Mouse (Mus musculus): Measurements from ENCODE around the gene Slc30a9. TPM values are rescaled to one million over a fixed set of nuclear protein-coding genes. Genes with fewer than 3 reads are reported as not detected.

The Slc30a9 gene
- total RNA-seq, 2 experiments from 2014 or later, result 194 TPM

DNA sequence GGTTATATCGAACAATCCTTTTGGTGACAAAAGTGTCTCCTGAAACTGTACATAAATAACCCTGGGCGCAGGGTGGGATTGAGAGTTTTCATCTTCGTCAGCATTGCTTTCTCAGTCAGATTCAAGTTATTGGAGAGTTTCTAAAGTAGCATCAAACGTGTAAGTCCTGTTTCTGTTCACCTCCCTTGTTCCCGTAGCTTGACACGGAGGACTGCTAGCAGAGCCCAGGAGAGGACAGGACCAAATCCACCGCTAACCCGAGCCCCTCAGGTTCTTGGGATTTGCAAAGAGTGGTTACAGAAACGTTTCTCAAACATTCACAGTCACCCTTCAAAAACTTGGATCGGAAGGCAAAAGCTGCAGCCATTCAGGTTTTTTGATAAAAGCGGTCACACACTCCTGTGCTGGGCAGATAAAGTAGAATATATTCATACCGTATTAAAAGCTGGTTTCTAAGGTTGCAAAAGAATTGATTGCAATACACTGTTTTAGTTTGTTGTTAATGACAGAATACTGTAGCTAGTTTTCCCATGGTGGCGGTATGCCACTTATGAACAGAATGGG is 986 bp downstream of the Slc30a9 start:
- no peak for DNase-seq (ENCODE audit: low spot score in 2 of 2)
- intact Hi-C loops (cut with DNase I), result no loop called here

DNA sequence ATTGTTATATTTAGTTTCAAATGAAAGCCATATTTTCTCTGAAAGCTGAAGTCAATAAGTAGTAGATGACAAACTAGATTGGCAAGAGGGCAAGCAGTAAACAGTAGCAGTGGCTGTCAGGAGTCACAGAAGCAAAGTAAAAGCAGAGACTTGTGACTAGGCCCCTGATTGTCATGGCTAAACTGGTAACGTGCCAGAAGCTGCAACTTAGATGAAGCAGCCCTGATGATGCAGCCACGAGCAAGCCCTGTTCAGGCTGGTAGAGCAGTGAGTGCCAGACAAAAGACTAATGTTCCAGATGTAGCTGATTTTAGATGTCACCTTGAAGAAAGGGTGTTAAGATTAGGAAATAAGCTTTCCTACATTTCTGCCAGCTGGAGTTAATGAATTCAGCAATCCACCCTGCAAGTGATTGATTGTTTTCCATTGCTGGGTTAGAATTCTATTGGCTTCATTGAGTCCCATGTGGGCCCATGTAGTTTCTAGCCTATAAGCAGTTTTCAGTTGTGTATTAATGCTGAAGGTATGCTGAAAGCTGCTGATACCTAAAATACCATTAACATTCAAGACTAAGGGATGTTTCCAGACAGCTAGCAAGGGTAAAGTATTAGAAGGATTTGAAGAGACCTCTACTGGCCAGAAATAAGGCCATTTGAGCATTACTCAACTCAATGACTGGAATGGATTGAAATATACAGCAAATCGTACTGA is 5.2 kb downstream of the Slc30a9 start:
- intact Hi-C loops (cut with DNase I), result no loop called here
- no peak for DNase-seq (ENCODE audit: low spot score in 2 of 2)

DNA sequence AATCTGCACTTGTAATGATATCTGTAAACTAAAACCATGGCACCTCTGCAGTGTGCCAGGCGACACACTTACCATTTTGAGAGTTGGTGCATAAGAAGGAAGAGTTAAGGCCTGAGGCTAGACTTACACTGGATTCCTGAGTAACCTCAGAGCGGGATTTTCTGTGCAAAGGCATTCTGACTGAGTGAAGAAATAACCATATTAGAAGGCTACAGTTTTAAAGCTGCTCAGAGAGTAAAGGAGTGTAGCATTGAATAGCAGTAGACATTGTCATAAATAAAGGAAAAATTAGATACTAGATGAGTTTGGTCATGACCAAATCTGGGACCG is 5.7 kb downstream of the Slc30a9 start:
- DNase-seq (ENCODE audit: low spot score in 2 of 2), result no peak
- intact Hi-C loops (cut with DNase I), result no loop called here

DNA sequence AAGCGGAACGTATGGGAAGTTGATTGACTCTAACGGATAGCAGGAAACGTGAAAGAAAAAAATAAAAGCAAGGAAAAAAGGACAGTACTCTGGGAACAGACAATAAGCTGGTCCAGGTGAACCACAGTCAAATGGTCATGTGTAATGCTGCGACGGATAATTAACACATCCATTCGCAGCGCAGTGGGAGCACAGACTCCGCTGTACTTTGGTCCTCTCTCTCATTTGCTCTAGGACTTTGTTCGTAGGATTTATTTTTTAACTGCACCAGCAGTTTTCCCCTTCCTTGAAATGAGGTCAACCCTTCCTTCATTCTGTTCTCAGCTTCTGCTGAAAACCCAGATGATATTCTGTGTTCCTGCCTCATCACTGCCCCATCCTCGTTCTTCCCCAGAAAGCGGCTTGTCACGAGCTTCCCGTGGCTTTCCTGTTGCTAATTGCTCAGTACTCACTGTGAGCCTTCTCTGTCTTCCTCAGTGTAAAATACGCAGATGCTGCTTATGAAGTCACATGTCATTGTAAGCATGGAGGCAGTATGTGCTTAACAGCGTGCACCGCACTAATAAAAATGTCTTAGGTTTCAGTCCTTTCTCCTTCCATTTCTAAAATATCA is 15.0 kb downstream of the Slc30a9 start:
- DNase-seq (ENCODE audit: low spot score in 2 of 2), result no peak
- intact Hi-C loops (cut with DNase I), result no loop called here

DNA sequence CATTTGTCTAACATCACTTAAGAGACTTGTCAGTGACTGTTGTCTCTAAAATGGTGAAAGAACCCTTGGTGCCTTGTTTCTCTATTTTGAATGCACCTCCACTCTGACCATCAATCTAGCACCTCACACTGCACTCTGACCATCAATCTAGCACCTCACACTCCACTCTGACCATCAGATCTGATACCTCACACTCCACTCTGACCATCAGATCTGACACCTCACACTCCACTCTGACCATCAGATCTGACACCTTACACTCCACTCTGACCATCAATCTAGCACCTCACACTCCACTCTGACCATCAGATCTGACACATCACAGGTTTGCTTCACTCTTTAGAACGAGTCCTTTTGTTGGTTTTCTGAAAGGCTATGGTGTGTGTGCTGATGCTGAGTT is 17.3 kb downstream of the Slc30a9 start:
- DNase-seq (ENCODE audit: low spot score in 2 of 2), result no peak
- intact Hi-C loops (cut with DNase I), result no loop called here

DNA sequence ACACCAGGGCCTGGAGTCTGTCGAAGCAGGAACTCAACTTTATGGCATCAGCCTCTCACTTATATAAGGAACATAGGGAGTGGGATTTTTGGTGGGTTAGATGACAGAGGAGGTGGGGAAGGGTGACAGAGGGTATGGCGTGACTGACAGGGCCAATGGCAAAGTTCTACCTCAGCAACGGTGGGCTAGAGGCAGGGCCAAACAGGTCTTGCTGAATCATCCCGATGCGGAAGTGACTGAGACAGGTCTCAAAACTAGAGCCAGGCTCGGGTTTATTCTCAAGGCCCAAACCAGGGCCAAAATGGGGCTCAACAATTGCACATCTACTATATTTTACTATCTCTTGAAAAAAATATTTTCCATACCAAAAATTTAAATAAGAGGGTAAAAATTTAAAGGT is 34.1 kb downstream of the Slc30a9 start:
- intact Hi-C loops (cut with DNase I), result no loop called here
- DNase-seq (ENCODE audit: low spot score in 2 of 2), result no peak

DNA sequence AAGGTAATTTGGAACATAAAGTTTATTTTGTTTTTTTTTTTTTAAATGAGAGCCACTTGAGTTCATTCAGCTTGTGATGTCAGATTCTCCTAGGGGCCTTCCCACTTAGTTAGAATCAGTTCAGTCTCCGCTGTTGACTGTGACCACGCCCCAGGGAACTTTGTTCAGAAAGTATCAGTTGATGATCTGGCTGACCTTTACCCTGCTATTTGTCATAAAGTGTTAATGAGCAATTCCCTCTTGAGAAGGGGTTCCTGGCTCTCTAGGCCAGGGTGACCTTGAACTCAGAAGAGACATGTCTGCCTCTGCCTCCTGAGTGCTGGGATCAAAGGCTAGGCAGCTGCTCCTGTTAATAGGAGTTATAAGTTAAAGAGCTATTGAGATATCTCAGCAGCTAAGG is 40.3 kb downstream of the Slc30a9 start:
- no peak for DNase-seq (ENCODE audit: low spot score in 2 of 2)
- intact Hi-C loops (cut with DNase I), result no loop called here

DNA sequence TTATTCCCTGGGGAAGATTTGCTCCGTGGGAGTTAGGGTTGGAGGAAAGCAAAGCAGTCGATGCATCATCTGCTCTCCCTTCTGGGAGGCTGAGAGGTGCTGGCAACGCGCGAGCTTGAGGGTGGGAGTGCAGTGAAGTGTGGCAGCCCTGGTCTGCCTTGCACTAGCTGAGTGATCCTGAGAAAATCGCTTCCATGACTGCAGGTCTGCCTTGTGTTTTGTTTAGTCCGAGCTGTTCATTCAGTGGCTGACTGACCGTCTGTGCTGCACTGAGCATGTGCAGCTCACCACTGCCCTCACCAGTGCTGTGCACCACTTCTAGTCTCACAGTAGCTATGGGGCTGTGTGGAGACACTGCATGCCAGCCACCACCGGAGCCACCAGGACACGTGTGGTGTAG is 42.2 kb downstream of the Slc30a9 start:
- intact Hi-C loops (cut with DNase I), result no loop called here
- DNase-seq (ENCODE audit: low spot score in 2 of 2), result peak; percentile 49 to 83

DNA sequence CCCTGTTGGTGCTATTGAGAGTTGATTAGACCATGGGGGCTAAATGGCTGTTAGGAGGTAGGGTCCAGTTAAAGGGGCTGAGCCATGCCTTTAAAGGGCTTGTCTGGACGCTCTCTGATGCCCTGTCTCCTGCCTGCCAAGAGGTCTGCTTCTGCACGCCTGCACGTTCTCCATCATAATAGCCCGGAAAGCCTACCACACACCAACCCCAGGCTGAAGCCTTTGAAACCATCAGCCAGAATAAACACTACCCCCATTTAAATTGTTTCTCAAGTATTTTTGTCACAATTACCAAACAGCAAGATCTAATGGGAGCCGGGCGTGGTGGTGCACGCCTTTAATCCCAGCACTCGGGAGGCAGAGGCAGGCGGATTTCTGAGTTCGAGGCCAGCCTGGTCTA is 55.6 kb downstream of the Slc30a9 start:
- intact Hi-C loops (cut with DNase I), result no loop called here
- DNase-seq (ENCODE audit: low spot score in 2 of 2), result no peak

DNA sequence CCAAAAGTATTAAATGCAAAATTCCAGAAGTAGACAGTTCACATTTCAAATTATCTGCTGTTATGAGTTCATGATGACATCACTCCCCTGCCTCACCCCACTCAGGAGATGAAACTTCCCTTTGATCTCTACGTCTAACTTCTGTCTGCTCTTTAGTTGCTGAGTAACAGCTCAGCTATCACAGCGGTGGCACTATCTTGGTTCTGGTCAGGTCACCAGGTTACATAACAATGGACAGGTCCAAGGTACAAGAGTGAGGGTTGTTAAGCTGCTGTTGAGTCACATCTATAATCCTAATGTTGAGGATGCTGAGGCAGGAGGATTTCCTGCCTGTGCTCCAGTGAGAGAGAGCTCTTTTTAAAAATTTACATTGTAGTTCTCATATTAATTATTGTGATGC is 56.2 kb downstream of the Slc30a9 start:
- intact Hi-C loops (cut with DNase I), result no loop called here
- DNase-seq (ENCODE audit: low spot score in 2 of 2), result no peak

DNA sequence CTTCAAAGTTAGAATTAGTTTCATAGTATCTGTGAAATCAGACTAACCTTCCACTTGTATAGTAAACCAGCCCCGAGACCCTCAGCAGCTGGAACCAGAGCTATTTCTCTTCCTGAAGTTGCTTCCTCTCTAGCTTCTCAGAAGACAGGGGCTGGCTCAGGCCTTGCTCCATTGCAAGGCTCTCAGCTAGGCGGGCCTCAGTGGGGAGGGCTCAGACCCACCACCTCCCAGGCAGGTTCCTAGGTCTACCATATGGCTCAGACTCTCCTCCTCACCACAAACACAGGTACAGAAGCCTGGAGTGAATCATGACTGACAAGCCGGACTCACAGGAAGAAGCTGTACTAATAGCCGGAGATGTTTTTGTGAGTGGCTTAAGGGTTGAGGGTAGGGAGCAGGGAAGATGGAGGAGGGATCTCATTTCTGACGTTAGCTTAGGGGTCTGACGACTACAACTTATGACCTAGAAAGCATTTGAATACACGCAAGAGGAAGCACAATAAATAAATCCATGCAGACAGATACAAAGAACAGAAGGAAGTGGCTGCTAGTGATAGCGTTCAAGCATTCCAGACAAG is 70.4 kb downstream of the Slc30a9 start:
- intact Hi-C loops (cut with DNase I), result no loop called here
- DNase-seq (ENCODE audit: low spot score in 2 of 2), result no peak

DNA sequence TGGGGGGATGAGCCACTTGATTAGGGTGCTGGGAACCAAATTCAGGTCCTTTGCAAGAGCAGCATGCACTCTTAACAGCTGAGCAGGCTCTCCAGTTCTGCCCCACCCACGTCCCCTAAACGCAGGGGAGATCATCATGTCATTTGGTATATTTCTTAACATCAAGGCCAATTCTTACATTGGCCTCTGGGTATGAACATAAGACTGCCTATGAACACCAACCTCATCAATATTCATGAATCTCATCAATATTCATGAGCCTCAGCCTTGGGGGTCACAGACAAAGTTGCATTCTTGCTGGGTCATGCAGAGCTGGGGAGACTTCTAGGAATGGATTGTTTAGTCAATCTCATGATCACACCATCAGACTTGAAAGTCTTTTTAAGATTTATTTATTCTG is 74.9 kb downstream of the Slc30a9 start:
- intact Hi-C loops (cut with DNase I), result no loop called here
- no peak for DNase-seq (ENCODE audit: low spot score in 2 of 2)

DNA sequence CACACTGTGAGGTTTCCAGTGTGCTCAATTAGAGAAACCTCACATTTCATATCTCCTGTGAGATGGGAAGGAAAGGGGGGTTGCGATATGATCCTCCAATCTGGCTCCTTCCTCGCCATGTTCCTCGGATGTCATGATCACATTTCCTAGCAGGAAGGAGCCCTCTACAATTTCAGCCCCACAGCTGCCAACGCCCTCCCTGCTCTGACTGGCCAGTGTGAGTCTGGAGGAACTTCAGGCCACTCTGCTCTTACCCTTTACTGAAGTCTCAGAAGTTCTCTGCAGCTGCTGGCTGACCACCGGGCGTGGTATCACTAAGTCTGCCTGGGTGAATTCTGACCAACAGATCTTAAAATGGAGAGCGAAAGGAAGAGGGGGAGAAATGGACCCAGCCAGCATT is 75.8 kb downstream of the Slc30a9 start:
- intact Hi-C loops (cut with DNase I), result no loop called here
- DNase-seq (ENCODE audit: low spot score in 2 of 2), result no peak

DNA sequence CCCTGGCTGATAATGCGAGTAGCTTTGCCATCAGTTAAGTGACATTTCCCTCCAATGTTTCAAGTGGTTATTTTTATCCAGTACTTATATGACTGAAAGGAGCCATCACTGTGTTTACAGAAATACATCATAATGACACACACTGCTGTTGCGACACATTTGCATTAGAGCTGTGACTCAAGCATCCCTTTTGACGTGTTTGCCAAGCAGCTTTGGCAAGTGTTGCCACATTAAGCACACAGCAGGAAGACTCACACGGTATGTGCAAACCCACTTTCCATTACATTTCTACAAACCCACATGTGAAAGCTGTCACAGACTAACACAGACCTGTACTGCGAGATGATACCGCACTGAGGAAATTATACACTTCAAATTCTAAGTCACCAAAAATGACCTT is 87.2 kb downstream of the Slc30a9 start:
- peak in 1 of 2 experiments; percentile 46 for DNase-seq (ENCODE audit: low spot score in 2 of 2)
- intact Hi-C loops (cut with DNase I), result no loop called here

DNA sequence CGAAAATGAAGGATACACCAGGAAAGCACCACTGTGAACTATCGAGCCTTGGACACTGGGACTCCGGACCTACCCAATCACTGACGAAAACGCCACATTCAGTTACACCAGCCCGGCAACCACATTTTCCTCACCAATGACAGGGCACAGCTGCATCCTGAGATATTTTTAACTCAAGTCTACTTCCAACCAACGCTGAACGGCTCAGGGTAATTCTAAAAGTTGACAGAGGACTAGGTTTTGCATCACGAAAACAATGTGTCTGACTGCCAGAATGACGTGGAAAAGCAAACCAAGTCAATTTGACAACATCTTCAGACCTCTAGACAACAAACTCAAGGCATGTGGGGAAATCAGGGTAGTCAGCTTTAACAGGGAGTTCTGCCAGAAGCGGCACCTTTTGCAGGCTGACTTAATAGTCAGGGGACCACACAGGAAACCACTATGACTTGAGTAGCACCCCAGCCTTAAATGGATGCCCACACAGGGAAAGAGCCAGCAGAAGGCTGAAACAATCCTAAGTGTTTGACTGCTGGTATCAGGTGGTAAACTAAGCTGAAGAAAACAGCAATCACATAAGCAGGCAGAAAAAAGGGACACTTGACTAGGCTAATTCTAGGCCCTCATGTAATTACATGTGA is 88.6 kb downstream of the Slc30a9 start:
- DNase-seq (ENCODE audit: low spot score in 2 of 2), result peak in 1 of 2 experiments; percentile 24
- intact Hi-C loops (cut with DNase I), result no loop called here

DNA sequence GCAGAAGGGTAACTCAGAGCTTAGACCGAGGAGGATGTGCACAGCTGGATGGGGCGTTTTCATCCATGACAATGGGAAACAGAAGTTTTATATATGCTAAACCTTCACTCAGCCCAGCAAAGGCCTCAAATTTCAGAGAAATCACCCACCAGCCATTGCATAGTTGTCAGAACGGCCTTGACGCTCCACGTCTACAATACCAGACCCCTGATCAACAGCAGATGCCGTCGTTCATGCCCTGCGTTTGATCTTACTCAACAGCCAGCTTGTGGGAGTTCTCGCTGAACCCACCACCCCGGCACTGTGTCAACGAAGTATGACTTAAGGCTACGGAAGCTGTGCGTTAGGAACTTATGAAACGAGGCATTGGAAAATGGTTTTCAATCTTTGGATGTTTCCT is 90.4 kb downstream of the Slc30a9 start:
- DNase-seq (ENCODE audit: low spot score in 2 of 2), result no peak
- intact Hi-C loops (cut with DNase I), result no loop called here

DNA sequence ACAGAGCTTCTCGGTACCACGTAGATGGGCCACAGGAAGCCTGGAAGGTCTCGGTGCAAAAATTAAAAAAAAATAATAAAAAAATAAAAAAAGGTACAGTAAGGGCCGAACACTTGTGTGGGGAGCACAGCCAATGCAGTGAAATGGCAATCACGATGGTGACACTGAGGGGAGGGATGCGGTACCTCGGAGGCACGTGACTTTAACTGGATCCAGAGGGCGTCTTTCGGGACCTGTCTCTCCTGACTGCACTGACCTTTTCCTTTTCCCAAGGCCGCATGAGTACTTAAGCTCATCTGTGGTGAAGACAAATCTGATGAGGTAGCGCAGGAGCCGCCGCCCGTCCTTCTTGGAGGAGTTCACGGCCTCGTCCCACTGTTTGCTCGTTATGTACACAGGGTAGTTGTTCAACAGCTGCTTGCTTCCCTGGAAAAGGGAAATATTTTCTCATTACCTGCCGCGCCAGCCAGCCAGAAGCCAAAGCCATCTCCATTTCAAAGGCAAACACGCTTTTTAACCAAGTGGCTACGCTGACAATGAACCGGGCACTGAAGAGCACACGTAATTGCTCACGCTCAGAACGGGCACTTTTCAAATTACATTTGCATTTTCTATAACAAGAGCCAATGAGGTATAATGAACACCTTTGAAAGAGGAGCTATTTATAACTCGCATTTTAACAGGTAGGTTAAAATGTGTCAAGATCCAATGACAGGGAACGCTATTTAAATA is 93.3 kb downstream of the Slc30a9 start:
- DNase-seq (ENCODE audit: low spot score in 2 of 2), result no peak
- intact Hi-C loops (cut with DNase I), result no loop called here

DNA sequence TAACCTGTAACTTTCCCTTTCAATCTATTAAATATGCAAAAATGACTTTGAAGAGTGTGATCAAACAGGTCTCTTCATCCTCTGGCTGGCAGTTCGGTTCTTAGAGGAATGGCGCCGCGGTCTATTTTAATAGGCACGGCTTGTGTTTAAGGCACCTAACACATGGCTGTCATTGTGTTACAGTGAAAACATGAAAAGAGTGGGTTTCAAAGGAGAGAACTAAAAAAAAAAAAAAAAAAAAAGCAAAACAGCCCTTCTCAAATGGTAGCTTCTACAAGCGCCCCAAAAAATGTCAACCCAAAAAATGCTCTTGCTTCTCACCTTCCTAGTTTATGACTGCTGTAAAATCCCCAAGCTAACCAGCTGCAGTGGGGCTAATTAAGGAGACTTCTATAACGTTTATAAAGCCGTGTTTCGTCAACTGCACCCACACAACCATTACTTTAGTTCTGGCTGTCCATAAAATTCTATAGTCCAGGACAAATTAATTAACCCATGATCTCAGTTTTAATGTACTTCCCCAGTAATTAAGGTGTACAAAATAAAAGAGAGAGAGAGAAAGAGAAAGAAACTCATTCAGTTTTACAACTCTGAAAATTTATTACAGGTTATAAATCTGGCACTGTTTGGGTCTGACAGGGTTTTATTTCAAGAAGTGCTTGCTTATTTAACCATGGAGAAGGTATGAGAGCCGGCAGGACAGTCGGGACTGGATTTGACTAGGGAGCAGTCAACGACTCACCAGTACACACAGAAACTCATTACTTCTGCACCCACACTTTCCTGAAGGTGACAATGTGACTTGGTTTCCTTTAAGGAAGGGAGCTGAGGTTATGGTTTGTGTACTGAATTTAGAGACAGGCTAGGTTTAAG is 94.1 kb downstream of the Slc30a9 start:
- intact Hi-C loops (cut with DNase I), result no loop called here
- no peak for DNase-seq (ENCODE audit: low spot score in 2 of 2)

DNA sequence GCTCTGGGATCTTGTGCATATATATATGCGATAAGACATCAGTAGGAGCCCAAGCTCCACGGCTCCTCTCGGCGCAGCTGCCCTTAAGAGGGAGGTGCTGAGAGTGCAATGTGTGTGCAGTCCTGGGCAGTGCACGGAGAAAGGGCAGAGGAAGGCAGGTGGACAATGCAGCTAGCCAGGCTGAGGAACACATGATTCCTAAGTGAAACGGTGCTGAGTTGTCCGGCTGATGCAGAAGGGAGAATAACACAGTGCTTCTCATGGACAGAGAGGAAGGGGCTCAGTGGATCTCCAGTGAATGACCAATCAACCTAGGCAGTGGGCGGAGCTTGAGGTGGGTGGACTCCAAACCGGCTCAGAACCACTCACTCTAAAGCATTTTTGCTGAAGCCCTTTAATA is 94.9 kb downstream of the Slc30a9 start:
- intact Hi-C loops (cut with DNase I), result no loop called here
- no peak for DNase-seq (ENCODE audit: low spot score in 2 of 2)
